Mouse (Mus musculus) midbrain, embryonic 14.5 days (tissue): ENCODE data around the gene Zc2hc1b. TPM values are rescaled to one million over a fixed set of nuclear protein-coding genes. Genes with fewer than 3 reads are reported as not detected.

Experiments
- ATAC-seq: fragments of 200-750 bp; cut with Nextera tagmentation; 2 replicates; pipeline ENCODE4 v1.8.0; 2017; ENCODE audit warnings: moderate number of reproducible peaks, moderate library complexity; ENCODE audit not compliant: low FRiP score, low TSS enrichment
- DNase-seq: peaks from one replicate; pipeline ENCODE4 v3.0.0-alpha.2; 2015
- H3K27ac ChIP-seq: fragments of 300-500 bp; sonication (generic); replicated peaks from 2 replicates; pipeline ENCODE4 v1.5.1; 2014; ENCODE audit warnings: mild to moderate bottlenecking, low read depth, low read length, moderate library complexity
- H3K27me3 ChIP-seq: fragments of 300-500 bp; sonication (generic); 2 replicates; pipeline ENCODE4 v1.6.1; 2014; ENCODE audit warnings: low read length, control low read depth, mixed read lengths; ENCODE audit not compliant: control insufficient read depth, insufficient read depth
- H3K36me3 ChIP-seq: fragments of 300-500 bp; sonication (generic); 2 replicates; pipeline ENCODE4 v1.6.1; 2014; ENCODE audit warnings: low read length, control low read depth; ENCODE audit not compliant: control insufficient read depth, insufficient read depth
- H3K4me1 ChIP-seq: fragments of 300-500 bp; sonication (generic); 2 replicates; pipeline ENCODE4 v1.6.1; 2014; ENCODE audit warnings: mild to moderate bottlenecking, antibody characterized with exemption, low read length, control low read depth; ENCODE audit not compliant: control insufficient read depth, insufficient read depth
- H3K4me2 ChIP-seq: fragments of 300-500 bp; sonication (generic); 2 replicates; pipeline ENCODE4 v1.6.1; 2014; ENCODE audit warnings: mild to moderate bottlenecking, low read length, moderate library complexity
- H3K4me3 ChIP-seq: fragments of 300-500 bp; sonication (generic); replicated peaks from 2 replicates; pipeline ENCODE4 v1.5.1; 2014; ENCODE audit warnings: low read depth, low read length
- H3K9ac ChIP-seq: fragments of 300-500 bp; sonication (generic); replicated peaks from 2 replicates; pipeline ENCODE4 v1.6.1; 2014; ENCODE audit warnings: mild to moderate bottlenecking, low read length, moderate library complexity
- H3K9me3 ChIP-seq: fragments of 300-500 bp; sonication (generic); 2 replicates; pipeline ENCODE4 v1.6.1; 2016; ENCODE audit warnings: low read length, control low read depth, mixed read lengths; ENCODE audit not compliant: control insufficient read depth
- WGBS: fragments of 180-500 bp; shearing (Covaris S2); extraction: QIAGEN DNeasy Blood & Tissue Kit; methylation state at CpG from one replicate; pipeline ENCODE4 v1.1.7; 2014; 5-methylcytosine and 5-hydroxymethylcytosine counted together
- polyA plus RNA-seq: library from polyadenylated mRNA; unstranded; fragments of >200 nt; fragmentation: Nextera tagmentation; extraction: Ambion mirVana; gene quantifications from 2 replicates; pipeline ENCODE4 v1.2.1, GENCODE M21; 2014

Gene Zc2hc1b
- not detected in 2 replicates for polyA plus RNA-seq

GRCm38 (mm10) chr10:13177973-13178624, at the start of gene Zc2hc1b:
TSS of gene Zc2hc1b (minus strand) at chr10:13178023.
- WGBS, result 41% methylated on average over 7 of the region's 7 CpGs
- H3K4me3 ChIP-seq, result no peak within 1 kb of the TSS
- H3K9ac ChIP-seq, result no peak within 1 kb of the TSS
- no peaks in the 10 kb centered on the region for H3K4me1 ChIP-seq
- ATAC-seq, result no peak
- no peak within 1 kb of the TSS for H3K27ac ChIP-seq
- no peak within 1 kb of the TSS for H3K4me2 ChIP-seq
- H3K36me3 ChIP-seq, result peaks cover 68% of the 10 kb centered on the region
- no peak for DNase-seq
- no peaks in the 10 kb centered on the region for H3K9me3 ChIP-seq
- H3K27me3 ChIP-seq, result no peaks in the 10 kb centered on the region

- H3K9ac ChIP-seq, result no peak overlapping the region
- no peak overlapping the region for H3K27ac ChIP-seq
- ATAC-seq (no peak), DNase-seq (no peak)
- no peaks in the 10 kb centered on the region for H3K27me3 ChIP-seq
- H3K4me2 ChIP-seq, result no peak overlapping the region
- no peaks in the 10 kb centered on the region for H3K9me3 ChIP-seq
- no peaks in the 10 kb centered on the region for H3K36me3 ChIP-seq
- 88% methylated on average over 7 of the region's 7 CpGs for WGBS
- no peak overlapping the region for H3K4me3 ChIP-seq
- no peaks in the 10 kb centered on the region for H3K4me1 ChIP-seq
Observed at GRCm38 (mm10) chr10:13225377-13226063, 47.7 kb upstream of the Zc2hc1b start.

GRCm38 (mm10) chr10:13222135-13222534, 44.3 kb upstream of the Zc2hc1b start:
- 90% methylated on average over 3 of the region's 3 CpGs for WGBS
- Histone ChIP-seq H3K9ac (no peak overlapping the region), H3K27ac (no peak overlapping the region), H3K4me1 (no peaks in the 10 kb centered on the region), H3K27me3 (no peaks in the 10 kb centered on the region), H3K9me3 (no peaks in the 10 kb centered on the region), H3K4me2 (no peak overlapping the region), H3K36me3 (no peaks in the 10 kb centered on the region), H3K4me3 (no peak overlapping the region)
- ATAC-seq (no peak), DNase-seq (no peak)

- DNase-seq (no peak), ATAC-seq (no peak)
- no peaks in the 10 kb centered on the region for H3K27me3 ChIP-seq
- no peak overlapping the region for H3K27ac ChIP-seq
- no peaks in the 10 kb centered on the region for H3K9me3 ChIP-seq
- H3K4me2 ChIP-seq, result no peak overlapping the region
- H3K36me3 ChIP-seq, result no peaks in the 10 kb centered on the region
- H3K4me1 ChIP-seq, result no peaks in the 10 kb centered on the region
- no peak overlapping the region for H3K9ac ChIP-seq
- WGBS, result 82% methylated on average over 1 of the region's 1 CpGs
- no peak overlapping the region for H3K4me3 ChIP-seq
Observed at GRCm38 (mm10) chr10:13220061-13220460, 42.2 kb upstream of the Zc2hc1b start.

GRCm38 (mm10) chr10:13213956-13214355, 36.1 kb upstream of the Zc2hc1b start:
- H3K9me3 ChIP-seq, result no peaks in the 10 kb centered on the region
- H3K4me2 ChIP-seq, result no peak overlapping the region
- DNase-seq, result no peak
- H3K4me1 ChIP-seq, result no peaks in the 10 kb centered on the region
- no peak overlapping the region for H3K4me3 ChIP-seq
- no peak overlapping the region for H3K27ac ChIP-seq
- ATAC-seq, result no peak
- no peaks in the 10 kb centered on the region for H3K27me3 ChIP-seq
- no peak overlapping the region for H3K9ac ChIP-seq
- H3K36me3 ChIP-seq, result no peaks in the 10 kb centered on the region
- 86% methylated on average over 12 of the region's 12 CpGs for WGBS

GRCm38 (mm10) chr10:13212829-13213228, 35.0 kb upstream of the Zc2hc1b start:
- no peaks in the 10 kb centered on the region for H3K27me3 ChIP-seq
- 90% methylated on average over 6 of the region's 6 CpGs for WGBS
- H3K4me3 ChIP-seq, result no peak overlapping the region
- H3K27ac ChIP-seq, result no peak overlapping the region
- no peaks in the 10 kb centered on the region for H3K9me3 ChIP-seq
- no peak for ATAC-seq
- DNase-seq, result no peak
- no peaks in the 10 kb centered on the region for H3K4me1 ChIP-seq
- H3K36me3 ChIP-seq, result no peaks in the 10 kb centered on the region
- H3K9ac ChIP-seq, result no peak overlapping the region
- no peak overlapping the region for H3K4me2 ChIP-seq

GRCm38 (mm10) chr10:13212326-13212725, 34.5 kb upstream of the Zc2hc1b start:
- Histone ChIP-seq H3K36me3 (no peaks in the 10 kb centered on the region), H3K9me3 (no peaks in the 10 kb centered on the region), H3K27ac (no peak overlapping the region), H3K4me1 (no peaks in the 10 kb centered on the region), H3K9ac (no peak overlapping the region), H3K4me3 (no peak overlapping the region), H3K4me2 (no peak overlapping the region), H3K27me3 (no peaks in the 10 kb centered on the region)
- no peak for DNase-seq
- no peak for ATAC-seq
- 70% methylated on average over 9 of the region's 9 CpGs for WGBS

- no peak overlapping the region for H3K4me3 ChIP-seq
- DNase-seq, result no peak
- H3K27me3 ChIP-seq, result no peaks in the 10 kb centered on the region
- H3K4me1 ChIP-seq, result no peaks in the 10 kb centered on the region
- no peak for ATAC-seq
- WGBS, result 80% methylated on average over 8 of the region's 8 CpGs
- no peaks in the 10 kb centered on the region for H3K36me3 ChIP-seq
- no peak overlapping the region for H3K27ac ChIP-seq
- H3K9me3 ChIP-seq, result no peaks in the 10 kb centered on the region
- H3K9ac ChIP-seq, result no peak overlapping the region
- H3K4me2 ChIP-seq, result no peak overlapping the region
Observed at GRCm38 (mm10) chr10:13209930-13210637, 32.3 kb upstream of the Zc2hc1b start.
